Mouse (Mus musculus) midbrain, embryonic 12.5 days (tissue): ENCODE results near the gene Ptprd. TPM values are rescaled to one million over a fixed set of nuclear protein-coding genes. Genes with fewer than 3 reads are reported as not detected.

Experiments
- ATAC-seq: fragments of 200-750 bp; cut with Nextera tagmentation; 2 replicates; pipeline ENCODE4 v1.8.0; 2017; ENCODE audit warnings: low read depth, moderate TSS enrichment, moderate library complexity; ENCODE audit not compliant: low FRiP score
- H3K27ac ChIP-seq: fragments of 300-500 bp; sonication (generic); replicated peaks from 2 replicates; pipeline ENCODE4 v1.5.1; 2016; ENCODE audit warnings: mild to moderate bottlenecking
- H3K27me3 ChIP-seq: fragments of 300-500 bp; sonication (generic); 2 replicates; pipeline ENCODE4 v1.6.1; 2016; ENCODE audit warnings: mild to moderate bottlenecking
- H3K36me3 ChIP-seq: fragments of 300-500 bp; sonication (generic); 2 replicates; pipeline ENCODE4 v1.6.1; 2016
- H3K4me1 ChIP-seq: fragments of 300-500 bp; sonication (generic); 2 replicates; pipeline ENCODE4 v1.6.1; 2016
- H3K4me2 ChIP-seq: fragments of 300-500 bp; sonication (generic); replicated peaks from 2 replicates; pipeline ENCODE4 v1.6.1; 2016; ENCODE audit warnings: mild to moderate bottlenecking, moderate library complexity
- H3K4me3 ChIP-seq: fragments of 300-500 bp; sonication (generic); 2 replicates; pipeline ENCODE4 v1.5.1; 2016; ENCODE audit warnings: mild to moderate bottlenecking
- H3K9ac ChIP-seq: fragments of 300-500 bp; sonication (generic); replicated peaks from 2 replicates; pipeline ENCODE4 v1.6.1; 2016; ENCODE audit warnings: mild to moderate bottlenecking, moderate library complexity
- H3K9me3 ChIP-seq: fragments of 300-500 bp; sonication (generic); 2 replicates; pipeline ENCODE4 v1.6.1; 2016; ENCODE audit warnings: mild to moderate bottlenecking
- WGBS: fragments of 180-500 bp; shearing (Covaris S2); methylation state at CpG from one replicate; pipeline ENCODE4 v1.1.7; 2016; 5-methylcytosine and 5-hydroxymethylcytosine counted together
- polyA plus RNA-seq: library from polyadenylated mRNA; unstranded; fragments of >200 nt; fragmentation: Nextera tagmentation; extraction: Ambion mirVana; gene quantifications from 2 replicates; pipeline ENCODE4 v1.2.1, GENCODE M21; 2016

Gene Ptprd
- polyA plus RNA-seq, 1 experiment from 2014 or later = 37.5 TPM

DNA sequence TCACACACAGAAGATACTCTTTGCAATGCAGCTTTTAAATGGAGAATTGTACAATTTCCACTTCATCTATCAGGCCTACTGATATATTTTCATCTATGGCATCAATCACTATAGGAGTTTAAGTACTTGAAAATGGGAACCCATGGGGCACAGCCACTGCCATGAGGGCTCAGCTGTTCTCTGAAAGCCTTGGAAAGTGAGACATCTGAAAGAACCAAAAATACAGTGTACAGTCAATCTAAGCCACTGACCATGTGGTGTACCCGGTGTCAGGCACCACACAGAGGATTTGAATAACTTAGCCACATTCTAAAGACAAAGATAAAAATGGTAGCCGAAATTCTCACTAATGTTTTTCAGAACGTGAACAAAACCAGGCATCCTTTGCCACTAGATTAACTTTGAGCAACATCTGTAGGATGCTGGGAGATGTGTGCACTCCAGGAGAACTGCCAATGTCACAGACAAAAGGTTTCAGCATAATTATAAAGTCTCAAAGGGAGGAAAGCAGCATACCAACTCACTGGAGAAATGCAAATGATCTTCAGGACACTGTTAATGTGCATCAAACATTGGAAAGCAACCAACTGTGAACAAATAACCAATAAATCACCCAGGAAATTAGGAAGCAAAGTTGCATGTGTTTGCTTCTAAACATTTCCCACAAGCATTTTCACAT, 69.5 kb downstream of the Ptprd start:
- 0 out of 2 replicates have a peak, but pooled peaks have one; percentile 38 for ATAC-seq
- Histone ChIP-seq H3K27me3 (no peaks in the 10 kb centered on the region), H3K36me3 (no peaks in the 10 kb centered on the region), H3K9me3 (no peaks in the 10 kb centered on the region), H3K4me3 (no peak overlapping the region), H3K9ac (no peak overlapping the region), H3K4me2 (no peak overlapping the region), H3K4me1 (no peaks in the 10 kb centered on the region), H3K27ac (0 out of 2 replicates have a peak overlapping the region, but pooled peaks have one; percentile 20)
- WGBS = 55% methylated on average over 3 of the region's 3 CpGs

DNA sequence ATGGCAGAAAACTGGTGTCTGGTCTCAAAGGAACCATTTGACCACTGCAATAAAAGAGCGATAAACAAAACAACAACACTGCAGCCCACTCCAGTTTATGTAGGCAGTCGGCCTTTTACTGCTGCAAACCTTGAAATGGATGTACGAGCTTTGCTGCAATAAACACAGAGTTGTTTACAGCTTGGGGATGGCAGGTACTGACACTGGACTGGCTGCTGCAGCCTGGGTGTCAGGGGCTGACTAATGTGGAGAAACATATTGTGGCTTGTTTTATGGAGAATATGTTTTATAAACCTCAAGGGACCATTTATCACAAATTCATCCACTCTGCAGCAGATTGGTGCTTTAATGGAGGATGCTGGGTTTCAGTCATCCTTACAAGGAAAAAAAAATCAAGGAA, 100.9 kb downstream of the Ptprd start:
- Histone ChIP-seq H3K27me3 (no peaks in the 10 kb centered on the region), H3K36me3 (no peaks in the 10 kb centered on the region), H3K9me3 (no peaks in the 10 kb centered on the region), H3K4me3 (no peak overlapping the region), H3K4me1 (no peaks in the 10 kb centered on the region), H3K4me2 (no peak overlapping the region), H3K27ac (no peak overlapping the region), H3K9ac (no peak overlapping the region)
- ATAC-seq = no peak
- 84% methylated on average over 3 of the region's 3 CpGs for WGBS

DNA sequence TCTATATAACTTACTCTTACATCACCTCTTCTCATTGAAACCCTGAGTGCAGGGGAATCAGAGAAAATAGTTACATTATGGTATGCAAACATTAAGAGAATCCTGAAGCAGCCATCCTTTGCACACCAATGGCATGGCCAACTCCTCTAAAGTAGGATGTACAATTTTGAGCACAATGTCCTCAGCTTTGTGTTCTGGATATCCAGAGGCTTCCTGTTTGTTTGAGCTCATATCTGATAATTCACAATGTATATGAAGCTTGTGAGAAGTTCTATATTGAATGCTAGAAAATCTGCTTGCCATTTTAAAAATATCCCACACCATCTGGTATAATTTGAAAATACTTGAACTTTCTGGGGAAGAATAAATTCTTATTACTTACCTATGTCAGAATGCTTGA, 114.2 kb downstream of the Ptprd start:
- Histone ChIP-seq H3K27me3 (no peaks in the 10 kb centered on the region), H3K9ac (no peak overlapping the region), H3K4me2 (no peak overlapping the region), H3K27ac (no peak overlapping the region), H3K4me1 (no peaks in the 10 kb centered on the region), H3K4me3 (no peak overlapping the region), H3K9me3 (no peaks in the 10 kb centered on the region), H3K36me3 (no peaks in the 10 kb centered on the region)
- no peak for ATAC-seq

DNA sequence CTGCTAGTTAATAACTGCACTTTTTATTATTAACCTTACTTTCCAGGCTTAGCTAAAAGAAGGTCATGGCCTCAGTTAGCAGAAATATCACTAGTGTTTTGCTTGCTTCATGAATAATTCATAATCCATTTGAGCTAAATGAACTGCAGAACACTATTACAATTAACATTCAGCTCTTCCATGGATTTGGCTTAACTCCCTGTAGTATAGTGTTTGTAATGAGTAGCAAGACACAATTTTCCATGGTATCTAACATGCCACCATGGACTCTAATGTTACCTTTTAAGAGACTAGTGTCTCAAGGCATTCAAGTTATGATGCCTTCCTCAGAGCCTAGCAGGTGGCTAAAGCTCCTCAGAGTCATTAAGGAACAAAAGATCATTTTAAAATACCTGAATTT, 129.0 kb downstream of the Ptprd start:
- no peak overlapping the region for H3K27ac ChIP-seq
- H3K9ac ChIP-seq = no peak overlapping the region
- H3K27me3 ChIP-seq = no peaks in the 10 kb centered on the region
- no peak overlapping the region for H3K4me3 ChIP-seq
- no peak for ATAC-seq
- no peaks in the 10 kb centered on the region for H3K36me3 ChIP-seq
- no peaks in the 10 kb centered on the region for H3K9me3 ChIP-seq
- H3K4me1 ChIP-seq = no peaks in the 10 kb centered on the region
- H3K4me2 ChIP-seq = no peak overlapping the region

DNA sequence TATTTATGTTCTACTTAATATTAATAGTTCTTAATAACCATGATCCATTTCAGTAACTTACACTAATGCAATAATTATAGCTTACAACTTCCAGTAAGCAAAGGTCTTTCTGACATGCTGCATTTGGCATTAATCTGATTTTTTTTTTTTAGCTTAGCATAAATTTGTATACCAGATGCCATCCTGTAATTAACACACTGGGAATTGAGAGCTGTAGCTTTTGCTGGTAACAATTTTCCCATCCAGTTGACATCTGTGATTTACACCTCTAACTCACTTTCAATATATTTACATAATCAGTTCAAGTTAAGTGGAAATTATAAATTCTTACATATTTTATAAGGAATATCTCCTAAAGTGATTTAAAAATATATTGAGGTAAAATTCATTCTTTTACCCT, 134.3 kb downstream of the Ptprd start:
- H3K4me3 ChIP-seq = no peak overlapping the region
- peak; percentile 39; the same call in 1 of the 2 replicates for ATAC-seq
- H3K27ac ChIP-seq = no peak overlapping the region

DNA sequence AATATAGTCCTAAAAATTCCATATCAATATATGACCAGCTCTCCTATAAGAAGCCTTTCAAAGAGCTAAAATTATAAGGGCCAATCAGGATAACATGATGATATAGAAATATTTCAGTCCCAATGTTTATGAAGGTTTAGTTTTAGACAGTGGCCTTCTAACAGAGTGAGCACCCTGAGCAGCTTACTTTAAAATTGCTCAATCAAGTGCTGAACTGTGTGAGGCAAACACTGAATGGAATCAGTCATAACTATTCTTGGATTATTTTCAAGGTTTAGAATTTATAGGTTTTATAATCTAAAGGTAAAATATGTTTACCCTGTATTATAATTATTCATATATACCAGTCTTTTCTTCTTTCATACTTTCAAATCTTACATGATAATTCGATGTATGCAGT, 134.7 kb downstream of the Ptprd start:
- Histone ChIP-seq H3K4me2 (no peak overlapping the region), H3K9me3 (no peaks in the 10 kb centered on the region), H3K27me3 (no peaks in the 10 kb centered on the region), H3K36me3 (no peaks in the 10 kb centered on the region), H3K9ac (no peak overlapping the region), H3K4me3 (no peak overlapping the region), H3K4me1 (no peaks in the 10 kb centered on the region), H3K27ac (no peak overlapping the region)
- 86% methylated on average over 1 of the region's 1 CpGs for WGBS
- ATAC-seq = no peak

More for the DNA sequence above, 134.3 kb downstream of the Ptprd start:
- no peaks in the 10 kb centered on the region for H3K9me3 ChIP-seq
- H3K9ac ChIP-seq = no peak overlapping the region
- H3K4me1 ChIP-seq = no peaks in the 10 kb centered on the region
- no peak overlapping the region for H3K4me2 ChIP-seq
- H3K27me3 ChIP-seq = no peaks in the 10 kb centered on the region
- H3K36me3 ChIP-seq = no peaks in the 10 kb centered on the region

DNA sequence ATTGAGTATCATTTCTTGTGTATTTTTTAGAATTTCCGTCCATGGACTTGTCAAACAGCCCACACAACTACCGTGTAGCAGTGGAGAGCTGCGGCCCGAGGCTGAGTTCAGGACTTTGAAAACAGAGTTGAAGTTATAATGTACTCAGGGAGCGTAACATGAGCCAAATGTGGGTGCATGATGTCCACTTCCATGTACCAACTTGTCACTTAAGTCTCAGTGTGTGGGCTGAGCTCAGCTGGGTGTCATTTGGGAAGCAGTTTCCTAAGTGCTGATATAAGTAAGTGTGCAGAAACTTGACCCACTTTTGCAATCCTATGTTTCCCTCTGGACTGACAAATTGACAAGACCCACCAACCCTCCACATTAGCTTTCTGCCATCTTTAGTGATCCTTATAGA, 173.4 kb downstream of the Ptprd start:
- Histone ChIP-seq H3K27me3 (no peaks in the 10 kb centered on the region), H3K36me3 (no peaks in the 10 kb centered on the region), H3K4me1 (no peaks in the 10 kb centered on the region), H3K9ac (no peak overlapping the region), H3K4me2 (no peak overlapping the region), H3K4me3 (no peak overlapping the region), H3K9me3 (no peaks in the 10 kb centered on the region), H3K27ac (no peak overlapping the region)
- ATAC-seq = no peak
- WGBS = 84% methylated on average over 5 of the region's 5 CpGs

DNA sequence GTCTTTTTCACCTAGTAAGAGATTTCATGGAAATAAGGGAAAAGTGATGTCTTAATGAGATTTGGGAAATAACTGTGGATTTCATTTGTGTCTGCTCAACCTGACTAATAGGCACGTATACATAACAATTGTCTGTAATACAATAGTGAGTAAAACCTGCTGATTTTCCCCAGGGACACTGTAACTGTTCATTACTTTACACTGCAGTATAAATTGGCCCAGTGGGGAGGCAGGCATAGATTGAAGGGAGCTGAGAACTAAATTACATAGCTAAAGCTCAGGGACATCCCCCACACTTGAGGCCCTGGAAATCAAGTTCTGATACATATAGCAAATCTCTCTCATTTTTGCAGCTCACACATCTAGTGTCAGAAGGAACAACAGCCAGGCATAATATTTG, 209.7 kb downstream of the Ptprd start:
- 38% methylated on average over 1 of the region's 1 CpGs for whole genome bisulfite sequencing
- Histone ChIP-seq H3K9me3 (no peaks in the 10 kb centered on the region), H3K27me3 (no peaks in the 10 kb centered on the region), H3K4me1 (no peaks in the 10 kb centered on the region), H3K4me2 (no peak overlapping the region), H3K36me3 (no peaks in the 10 kb centered on the region), H3K27ac (no peak overlapping the region), H3K9ac (no peak overlapping the region), H3K4me3 (no peak overlapping the region)
- ATAC-seq = no peak

DNA sequence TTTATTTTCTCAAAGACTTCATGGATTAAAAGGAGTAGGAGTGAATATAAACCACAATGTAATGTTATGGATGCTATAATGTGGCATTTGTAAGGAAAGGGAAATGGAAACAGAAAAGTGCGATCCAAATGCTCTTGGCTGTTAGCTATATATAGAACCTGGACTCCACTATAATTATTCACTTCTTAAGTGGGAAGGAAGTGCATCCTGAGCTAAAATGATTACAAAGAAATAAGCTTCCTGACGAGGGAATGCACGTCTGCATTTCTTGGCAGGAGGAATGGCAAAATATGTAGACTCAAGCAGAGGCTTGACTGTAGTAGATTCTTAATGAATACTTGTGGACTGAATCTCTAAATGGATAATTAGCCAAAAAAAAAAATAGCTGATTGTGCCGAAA, 219.1 kb downstream of the Ptprd start:
- no peak overlapping the region for H3K9ac ChIP-seq
- no peaks in the 10 kb centered on the region for H3K9me3 ChIP-seq
- no peak overlapping the region for H3K27ac ChIP-seq
- H3K36me3 ChIP-seq = no peaks in the 10 kb centered on the region
- WGBS = 93% methylated on average over 4 of the region's 4 CpGs
- H3K4me2 ChIP-seq = no peak overlapping the region
- no peak for ATAC-seq
- H3K4me3 ChIP-seq = no peak overlapping the region
- H3K4me1 ChIP-seq = no peaks in the 10 kb centered on the region
- H3K27me3 ChIP-seq = no peaks in the 10 kb centered on the region

DNA sequence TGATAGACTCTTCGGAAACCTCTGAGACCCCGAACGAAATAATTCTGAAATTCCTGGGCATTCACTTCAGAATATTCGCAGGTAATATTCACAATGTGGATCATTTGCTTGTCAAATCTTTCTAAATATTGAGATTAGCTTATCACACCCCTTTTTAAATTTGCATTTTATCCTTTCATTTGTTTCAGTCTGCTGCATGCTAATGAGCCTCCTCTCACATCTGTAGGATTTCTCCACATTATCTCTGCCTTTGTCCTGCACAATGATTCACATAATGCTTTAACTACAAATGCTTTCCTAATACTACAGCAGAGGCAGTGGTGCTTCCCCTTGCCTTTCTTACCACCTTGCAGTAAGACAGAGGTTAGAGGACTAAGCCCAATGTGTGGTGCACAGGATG, 229.7 kb downstream of the Ptprd start:
- H3K4me3 ChIP-seq = no peak overlapping the region
- H3K4me2 ChIP-seq = no peak overlapping the region
- 85% methylated on average over 4 of the region's 4 CpGs for WGBS
- no peaks in the 10 kb centered on the region for H3K27me3 ChIP-seq
- H3K4me1 ChIP-seq = no peaks in the 10 kb centered on the region
- no peak overlapping the region for H3K27ac ChIP-seq
- no peaks in the 10 kb centered on the region for H3K36me3 ChIP-seq
- H3K9me3 ChIP-seq = no peaks in the 10 kb centered on the region
- no peak overlapping the region for H3K9ac ChIP-seq
- ATAC-seq = no peak

DNA sequence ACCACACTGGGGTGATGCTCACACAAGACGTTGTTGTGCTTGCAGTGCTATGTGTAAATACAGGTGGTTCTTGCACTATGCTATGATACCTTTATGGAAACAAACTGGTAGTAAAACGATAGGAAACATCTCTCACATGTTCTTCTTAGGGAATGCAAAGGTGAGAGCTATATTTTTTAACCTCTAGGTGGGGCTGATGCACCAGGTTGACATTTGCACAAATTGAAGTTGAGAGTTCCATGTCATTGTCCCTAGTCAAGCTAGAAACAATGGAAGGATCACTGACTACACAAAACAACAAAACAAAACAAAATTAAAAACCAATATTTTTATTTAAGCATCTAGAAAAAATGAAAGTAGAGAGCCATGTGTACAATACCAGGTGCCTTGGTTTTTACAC, 250.1 kb downstream of the Ptprd start:
- Histone ChIP-seq H3K4me1 (no peaks in the 10 kb centered on the region), H3K9ac (no peak overlapping the region), H3K27me3 (no peaks in the 10 kb centered on the region), H3K27ac (no peak overlapping the region), H3K36me3 (no peaks in the 10 kb centered on the region), H3K4me3 (no peak overlapping the region), H3K9me3 (no peaks in the 10 kb centered on the region), H3K4me2 (no peak overlapping the region)
- 23% methylated on average over 2 of the region's 2 CpGs for whole genome bisulfite sequencing
- ATAC-seq = peak; percentile 19; the same call in 1 of the 2 replicates

DNA sequence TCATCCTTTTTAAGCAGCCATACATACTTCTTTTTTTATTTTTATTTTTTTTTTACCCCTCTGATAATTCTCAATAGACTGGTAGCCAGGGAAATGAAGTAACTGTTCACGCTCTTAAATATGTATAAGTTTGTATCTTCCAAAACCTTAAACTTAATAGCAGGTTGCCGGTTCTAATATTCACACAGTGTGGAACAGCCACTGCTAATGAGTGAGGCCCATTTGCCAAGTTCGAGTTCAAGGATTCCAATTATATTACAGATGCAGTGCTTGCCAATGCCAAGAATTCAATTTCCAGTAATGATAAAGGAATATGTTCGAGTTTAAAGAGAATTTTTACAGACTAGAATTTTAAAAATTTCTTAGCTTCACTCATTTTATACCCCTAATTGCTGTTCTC, 322.3 kb downstream of the Ptprd start:
- no peaks in the 10 kb centered on the region for H3K9me3 ChIP-seq
- H3K9ac ChIP-seq = no peak overlapping the region
- no peak overlapping the region for H3K4me3 ChIP-seq
- WGBS = 80% methylated on average over 4 of the region's 4 CpGs
- H3K36me3 ChIP-seq = no peaks in the 10 kb centered on the region
- no peak for ATAC-seq
- H3K4me1 ChIP-seq = no peaks in the 10 kb centered on the region
- H3K27ac ChIP-seq = no peak overlapping the region
- no peaks in the 10 kb centered on the region for H3K27me3 ChIP-seq
- H3K4me2 ChIP-seq = no peak overlapping the region

DNA sequence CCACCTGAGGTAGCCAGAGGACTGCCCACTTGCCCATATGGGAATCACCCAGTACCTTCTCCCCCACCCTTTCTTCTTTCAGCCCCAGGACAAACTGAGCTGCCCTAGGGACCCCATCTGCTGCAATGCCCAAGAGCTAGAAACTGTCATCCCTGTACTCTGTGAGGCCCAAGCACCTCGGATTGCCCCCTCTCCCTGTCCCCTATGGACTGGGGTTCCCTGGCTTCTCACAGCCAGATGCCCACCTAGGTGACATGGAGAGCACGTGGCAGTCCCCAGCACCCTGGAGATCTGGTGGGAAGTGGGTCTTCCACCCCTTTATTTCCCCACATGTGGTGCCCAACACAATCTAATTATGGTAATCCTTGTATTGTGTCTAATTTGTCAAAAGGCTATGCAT, 331.5 kb downstream of the Ptprd start:
- 35% methylated on average over 2 of the region's 2 CpGs for WGBS
- Histone ChIP-seq H3K27me3 (no peaks in the 10 kb centered on the region), H3K27ac (no peak overlapping the region), H3K4me1 (no peaks in the 10 kb centered on the region), H3K36me3 (no peaks in the 10 kb centered on the region), H3K4me3 (no peak overlapping the region), H3K4me2 (no peak overlapping the region), H3K9ac (no peak overlapping the region), H3K9me3 (no peaks in the 10 kb centered on the region)
- peak; percentile 38; the same call in 1 of the 2 replicates for ATAC-seq
